Mouse (Mus musculus) kidney, embryonic 15.5 days (tissue): ENCODE data around the gene Gm17018. TPM values are rescaled to one million over a fixed set of nuclear protein-coding genes. Genes with fewer than 3 reads are reported as not detected.
"Not testable (repeated sequence)": the region's sequence is repeated elsewhere in the genome, so short reads cannot be mapped to it uniquely, and the experiment has no call there.

Source experiments
- ATAC-seq: fragments of 200-750 bp; cut with Nextera tagmentation; replicated peaks from 2 replicates; pipeline ENCODE4 v1.8.0; 2017; ENCODE audit warnings: moderate TSS enrichment; ENCODE audit not compliant: low FRiP score
- H3K27ac ChIP-seq: fragments of 300-500 bp; sonication (generic); 2 replicates; pipeline ENCODE4 v1.5.1; 2015; ENCODE audit warnings: mild to moderate bottlenecking, inconsistent platforms
- H3K27me3 ChIP-seq: fragments of 300-500 bp; sonication (generic); 2 replicates; pipeline ENCODE4 v1.6.1; 2015; ENCODE audit warnings: inconsistent platforms
- H3K36me3 ChIP-seq: fragments of 300-500 bp; sonication (generic); 2 replicates; pipeline ENCODE4 v1.6.1; 2015; ENCODE audit warnings: inconsistent platforms
- H3K4me1 ChIP-seq: fragments of 300-500 bp; sonication (generic); 2 replicates; pipeline ENCODE4 v1.6.1; 2015; ENCODE audit warnings: inconsistent platforms
- H3K4me2 ChIP-seq: fragments of 300-500 bp; sonication (generic); 2 replicates; pipeline ENCODE4 v1.6.1; 2015; ENCODE audit warnings: moderate library complexity, mild to moderate bottlenecking, inconsistent platforms
- H3K4me3 ChIP-seq: fragments of 300-500 bp; sonication (generic); replicated peaks from 2 replicates; pipeline ENCODE4 v1.5.1; 2015; ENCODE audit warnings: mild to moderate bottlenecking, inconsistent platforms
- H3K9ac ChIP-seq: fragments of 300-500 bp; sonication (generic); 2 replicates; pipeline ENCODE4 v1.6.1; 2015; ENCODE audit warnings: mild to moderate bottlenecking, inconsistent platforms
- H3K9me3 ChIP-seq: fragments of 300-500 bp; sonication (generic); replicated peaks from 2 replicates; pipeline ENCODE4 v1.6.1; 2016; ENCODE audit warnings: inconsistent platforms
- WGBS: fragments of 180-500 bp; shearing (Covaris S2); methylation state at CpG from one replicate; pipeline ENCODE4 v1.1.7; 2015; ENCODE audit warnings: mixed read lengths; 5-methylcytosine and 5-hydroxymethylcytosine counted together
- polyA plus RNA-seq: library from polyadenylated mRNA; unstranded; fragments of >200 nt; fragmentation: Nextera tagmentation; extraction: Ambion mirVana; gene quantifications from 2 replicates; pipeline ENCODE4 v1.2.1, GENCODE M21; 2015

The Gm17018 gene
- polyA plus RNA-seq, 1 experiment from 2014 or later, result 48.9 TPM

GRCm38 (mm10) chr19:45535214-45535735 lies 25.1 kb upstream of the Gm17018 start:
- no peak overlapping the region for H3K27ac ChIP-seq
- H3K4me1 ChIP-seq, result peaks cover 24% of the 10 kb centered on the region
- WGBS, result 48% methylated on average over 8 of the region's 8 CpGs
- no peak overlapping the region for H3K4me3 ChIP-seq
- 0 out of 2 replicates have a peak, but pooled peaks cover 6% of the 10 kb centered on the region for H3K36me3 ChIP-seq
- no peak overlapping the region for H3K4me2 ChIP-seq
- ATAC-seq, result no peak
- no peak overlapping the region for H3K9ac ChIP-seq
- peaks cover 39% of the 10 kb centered on the region for H3K27me3 ChIP-seq
- H3K9me3 ChIP-seq, result no peaks in the 10 kb centered on the region

- no peak overlapping the region for H3K27ac ChIP-seq
- 0 out of 2 replicates have a peak, but pooled peaks cover under 1% of the 10 kb centered on the region for H3K36me3 ChIP-seq
- peaks cover 19% of the 10 kb centered on the region for H3K4me1 ChIP-seq
- ATAC-seq, result no peak
- no peak overlapping the region for H3K4me3 ChIP-seq
- H3K9me3 ChIP-seq, result no peaks in the 10 kb centered on the region
- no peak overlapping the region for H3K4me2 ChIP-seq
- peaks cover 46% of the 10 kb centered on the region for H3K27me3 ChIP-seq
- WGBS, result 33% methylated on average over 6 of the region's 6 CpGs
- no peak overlapping the region for H3K9ac ChIP-seq
Observed at GRCm38 (mm10) chr19:45535929-45536328, 24.5 kb upstream of the Gm17018 start.

DNA sequence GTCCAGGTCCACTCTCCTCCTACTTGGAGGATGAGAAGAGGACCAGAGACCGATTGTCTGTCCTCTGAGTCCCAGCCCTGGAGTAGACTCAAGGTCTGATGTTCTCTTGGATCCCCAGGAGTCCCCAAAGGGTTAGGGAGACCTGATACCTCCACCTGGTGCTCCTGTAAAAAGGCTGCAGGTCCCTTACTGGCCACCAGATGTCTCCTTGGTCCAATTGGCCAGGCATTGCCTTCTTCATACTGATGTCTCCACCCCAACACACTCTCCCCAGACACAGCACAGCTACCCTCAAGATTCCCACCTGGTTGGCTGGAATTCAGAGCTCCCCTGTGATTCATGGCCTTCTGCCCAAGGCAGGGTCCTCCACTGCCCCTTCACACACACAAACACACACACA lies 22.9 kb upstream of the Gm17018 start:
- no peaks in the 10 kb centered on the region for H3K9me3 ChIP-seq
- no peak overlapping the region for H3K27ac ChIP-seq
- no peaks in the 10 kb centered on the region for H3K36me3 ChIP-seq
- H3K9ac ChIP-seq, result no peak overlapping the region
- H3K27me3 ChIP-seq, result peaks cover 60% of the 10 kb centered on the region
- 75% methylated on average over 1 of the region's 1 CpGs for WGBS
- peaks cover 21% of the 10 kb centered on the region for H3K4me1 ChIP-seq
- H3K4me3 ChIP-seq, result no peak overlapping the region
- ATAC-seq, result no peak
- no peak overlapping the region for H3K4me2 ChIP-seq

GRCm38 (mm10) chr19:45540657-45541408 lies 19.6 kb upstream of the Gm17018 start:
- Histone ChIP-seq H3K27ac (no peak overlapping the region), H3K36me3 (no peaks in the 10 kb centered on the region), H3K4me3 (peak overlapping the region; percentile 47), H3K9ac (peak overlapping the region; percentile 36; the same call in 1 of the 2 replicates), H3K4me2 (peak overlapping the region; percentile 86), H3K9me3 (no peaks in the 10 kb centered on the region), H3K4me1 (peaks cover 35% of the 10 kb centered on the region), H3K27me3 (peaks cover 69% of the 10 kb centered on the region)
- no peak for ATAC-seq
- 31% methylated on average over 8 of the region's 8 CpGs for WGBS

- peak; percentile 27; the same call in 1 of the 2 replicates for ATAC-seq
- H3K4me1 ChIP-seq, result peaks cover 35% of the 10 kb centered on the region
- H3K9me3 ChIP-seq, result no peaks in the 10 kb centered on the region
- H3K27me3 ChIP-seq, result peaks cover 69% of the 10 kb centered on the region
- H3K9ac ChIP-seq, result peak overlapping the region; percentile 36; the same call in 1 of the 2 replicates
- H3K36me3 ChIP-seq, result no peaks in the 10 kb centered on the region
- WGBS, result under 1% methylated on average over 38 of the region's 58 CpGs
- peak overlapping the region; percentile 47 for H3K4me3 ChIP-seq
- peak overlapping the region; percentile 86 for H3K4me2 ChIP-seq
- no peak overlapping the region for H3K27ac ChIP-seq
Observed at GRCm38 (mm10) chr19:45541409-45542041, 18.9 kb upstream of the Gm17018 start.

DNA sequence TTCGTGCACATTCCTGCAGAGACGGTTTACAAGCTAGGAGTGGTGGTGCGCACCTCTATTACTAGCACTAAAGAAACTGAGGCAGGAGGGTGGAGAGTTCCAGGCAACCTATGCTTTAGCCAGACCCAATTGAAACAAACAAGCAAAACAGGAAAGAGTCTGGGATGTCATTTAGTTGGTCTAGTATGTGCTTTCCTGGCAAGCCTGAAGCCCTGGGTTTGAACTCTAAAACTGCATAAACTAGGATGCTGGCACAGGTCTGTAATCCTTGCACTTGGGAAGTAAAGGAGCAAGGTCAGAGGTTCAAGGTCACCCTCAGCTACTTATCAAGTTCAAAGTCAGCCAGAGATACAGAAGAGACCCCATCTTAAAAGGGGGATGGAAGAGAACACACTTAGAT lies 18.4 kb upstream of the Gm17018 start:
- Histone ChIP-seq H3K9ac (peak overlapping the region; percentile 36; the same call in 1 of the 2 replicates), H3K27ac (no peak overlapping the region), H3K4me1 (peaks cover 35% of the 10 kb centered on the region), H3K27me3 (peaks cover 71% of the 10 kb centered on the region), H3K4me3 (peak overlapping the region; percentile 47), H3K36me3 (no peaks in the 10 kb centered on the region), H3K4me2 (peak overlapping the region; percentile 86), H3K9me3 (no peaks in the 10 kb centered on the region)
- 24% methylated on average over 3 of the region's 3 CpGs for WGBS
- ATAC-seq, result no peak

DNA sequence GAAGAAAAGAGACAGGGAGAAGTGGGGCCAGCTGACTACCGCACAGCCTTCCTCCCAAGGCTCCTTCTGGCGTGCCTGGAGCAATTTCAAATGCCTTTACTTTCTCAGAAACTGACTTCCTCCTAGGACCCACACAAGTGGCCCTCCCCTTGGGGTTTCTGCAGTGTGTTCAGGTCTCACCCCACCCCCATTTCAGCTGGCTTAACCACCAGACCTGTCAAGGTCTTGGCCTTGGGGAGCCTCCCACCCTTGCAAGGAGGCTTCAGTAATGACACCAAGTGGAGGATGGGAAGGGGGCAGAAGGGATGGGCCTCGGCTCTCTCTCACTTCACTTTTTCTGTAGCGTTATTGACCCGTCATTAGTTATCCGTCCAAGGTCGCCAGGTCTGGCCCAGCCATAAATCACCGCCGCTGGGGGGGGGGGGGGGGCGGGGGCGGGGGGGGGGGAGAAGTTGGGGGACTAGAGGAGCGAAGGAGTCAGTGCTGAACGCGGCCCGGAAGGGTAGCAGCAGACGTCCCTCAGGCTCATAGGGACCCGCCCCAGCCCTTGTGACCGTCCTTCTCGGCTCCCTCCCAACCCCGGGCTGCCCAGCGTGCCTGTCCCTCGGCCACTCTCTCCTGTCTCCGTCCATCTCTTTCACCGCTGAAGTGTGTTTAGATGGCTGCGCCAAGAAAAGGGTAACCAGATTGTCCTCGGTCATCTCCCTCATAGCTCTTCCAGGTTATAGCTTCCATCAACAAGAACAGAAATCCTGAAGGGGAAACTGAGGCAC lies 16.1 kb upstream of the Gm17018 start:
- no peaks in the 10 kb centered on the region for H3K36me3 ChIP-seq
- peak overlapping the region; percentile 47 for H3K4me3 ChIP-seq
- H3K9ac ChIP-seq, result no peak overlapping the region
- peaks cover 44% of the 10 kb centered on the region for H3K4me1 ChIP-seq
- WGBS, result 0% methylated on average over 23 of the region's 26 CpGs
- peak overlapping the region; percentile 85 for H3K4me2 ChIP-seq
- no peaks in the 10 kb centered on the region for H3K9me3 ChIP-seq
- H3K27me3 ChIP-seq, result peaks cover 67% of the 10 kb centered on the region
- ATAC-seq, result no peak
- H3K27ac ChIP-seq, result no peak overlapping the region

- Histone ChIP-seq H3K27ac (no peak overlapping the region), H3K9me3 (no peaks in the 10 kb centered on the region), H3K4me2 (peak overlapping the region; percentile 85), H3K4me3 (peak overlapping the region; percentile 47), H3K36me3 (no peaks in the 10 kb centered on the region), H3K9ac (no peak overlapping the region), H3K4me1 (peaks cover 50% of the 10 kb centered on the region), H3K27me3 (peaks cover 69% of the 10 kb centered on the region)
- ATAC-seq, result peak; percentile 61
- 0% methylated on average over 30 of the region's 30 CpGs for WGBS
Observed at GRCm38 (mm10) chr19:45544925-45545321, 15.5 kb upstream of the Gm17018 start.

DNA sequence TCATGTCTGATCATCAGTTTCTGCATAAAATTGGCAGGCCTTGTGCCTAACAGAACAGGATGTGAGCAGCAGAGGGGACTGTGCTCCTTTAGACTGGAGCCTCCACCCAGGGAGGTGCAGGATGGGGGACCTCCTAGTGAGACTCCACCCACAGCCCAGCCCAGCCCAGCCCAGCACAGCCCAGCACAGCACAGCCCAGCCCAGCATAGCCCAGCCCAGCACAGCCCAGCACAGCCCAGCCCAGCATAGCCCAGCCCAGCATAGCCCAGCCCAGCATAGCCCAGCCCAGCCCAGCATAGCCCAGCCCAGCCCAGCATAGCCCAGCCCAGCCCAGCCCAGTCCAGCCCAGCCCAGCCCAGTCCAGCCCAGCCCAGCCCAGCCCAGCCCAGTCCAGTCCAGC lies 12.2 kb upstream of the Gm17018 start:
- Histone ChIP-seq H3K4me1 (peaks cover 55% of the 10 kb centered on the region), H3K27me3 (peaks cover 42% of the 10 kb centered on the region)
- not testable (repeated sequence) for H3K27ac ChIP-seq, ATAC-seq, H3K36me3 ChIP-seq, H3K9ac ChIP-seq, H3K9me3 ChIP-seq, H3K4me3 ChIP-seq, H3K4me2 ChIP-seq

GRCm38 (mm10) chr19:45549128-45549915 lies 11.1 kb upstream of the Gm17018 start:
- Histone ChIP-seq H3K4me1 (peaks cover 44% of the 10 kb centered on the region), H3K36me3 (peaks cover 18% of the 10 kb centered on the region), H3K27me3 (peaks cover 35% of the 10 kb centered on the region), H3K4me2 (no peak overlapping the region), H3K9me3 (no peaks in the 10 kb centered on the region), H3K9ac (no peak overlapping the region), H3K27ac (no peak overlapping the region), H3K4me3 (no peak overlapping the region)
- 45% methylated on average over 23 of the region's 23 CpGs for WGBS
- no peak for ATAC-seq

DNA sequence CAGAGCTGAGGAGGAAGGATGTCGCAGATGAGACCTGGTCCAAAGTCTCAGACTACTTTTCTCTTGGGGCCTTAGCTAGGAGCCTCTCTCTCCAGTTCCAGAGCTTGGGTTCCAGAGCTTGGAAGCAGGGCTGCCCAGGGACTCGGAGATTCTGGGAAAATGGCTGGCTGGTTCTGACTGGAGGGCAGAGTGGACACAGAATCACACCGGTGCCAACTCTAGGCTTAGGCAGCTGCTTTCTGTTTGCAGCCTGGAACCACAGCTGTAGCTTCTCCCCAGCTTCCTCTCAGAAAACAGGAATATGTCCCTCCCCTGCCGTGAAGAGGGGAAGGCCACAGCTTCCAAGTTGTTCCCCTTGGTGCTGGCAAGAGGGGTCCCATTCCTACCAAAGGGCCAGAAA lies 10.5 kb upstream of the Gm17018 start:
- H3K4me1 ChIP-seq, result peaks cover 38% of the 10 kb centered on the region
- H3K9ac ChIP-seq, result no peak overlapping the region
- 74% methylated on average over 4 of the region's 4 CpGs for WGBS
- no peak overlapping the region for H3K27ac ChIP-seq
- H3K4me3 ChIP-seq, result no peak overlapping the region
- peaks cover 24% of the 10 kb centered on the region for H3K36me3 ChIP-seq
- peaks cover 35% of the 10 kb centered on the region for H3K27me3 ChIP-seq
- no peak overlapping the region for H3K4me2 ChIP-seq
- no peak for ATAC-seq
- H3K9me3 ChIP-seq, result no peaks in the 10 kb centered on the region
